Mouse (Mus musculus) spleen, postnatal 4 days (tissue): Measurements from ENCODE around the gene Cox19.
"Not testable (repeated sequence)": the region's sequence is repeated elsewhere in the genome, so short reads cannot be mapped to it uniquely, and the experiment has no call there.

ENCODE experiments used
- DNase-seq, 2 experiments: peaks; one replicate each; pipeline ENCODE4 v3.0.0; 2022; ENCODE audit warnings: low spot score in 2 of 2

Cox19 gene

GRCm38 (mm10) chr5:139363858-139364257, 12.6 kb upstream of the Cox19 start:
- DNase-seq: no peak

GRCm38 (mm10) chr5:139359244-139359643, 8.0 kb upstream of the Cox19 start:
- no peak for DNase-seq

GRCm38 (mm10) chr5:139358653-139359052, 7.4 kb upstream of the Cox19 start:
- DNase-seq: peak in 1 of 2 experiments; percentile 50

GRCm38 (mm10) chr5:139355235-139355772, 4.1 kb upstream of the Cox19 start:
- DNase-seq: peak; percentile 77 to 90

GRCm38 (mm10) chr5:139353946-139354345, 2.7 kb upstream of the Cox19 start:
- no peak for DNase-seq

- DNase-seq: peak; percentile 58 to 88
These were observed 2.3 kb upstream of the Cox19 start for GRCm38 (mm10) chr5:139353496-139353895.

- DNase-seq: no peak
These were observed 1.1 kb upstream of the Cox19 start, which contains the start of gene Cyp2w1 for GRCm38 (mm10) chr5:139352317-139352716. Gene Cyp2w1 (plus strand): TSS chr5:139352617.

GRCm38 (mm10) chr5:139351628-139352027, 410 bp upstream of the Cox19 start:
- DNase-seq: no peak

- no peak for DNase-seq
These were observed 1.5 kb downstream of the Cox19 start for GRCm38 (mm10) chr5:139349713-139350112.

- DNase-seq: no peak
These were observed 4.0 kb downstream of the Cox19 start for GRCm38 (mm10) chr5:139347225-139347624.

GRCm38 (mm10) chr5:139345364-139345714, 5.9 kb downstream of the Cox19 start:
- DNase-seq: no peak

- peak; percentile 99 for DNase-seq
These were observed 6.4 kb downstream of the Cox19 start for GRCm38 (mm10) chr5:139344687-139345363.

- peak; percentile 84 to 94 for DNase-seq
These were observed 7.1 kb downstream of the Cox19 start for GRCm38 (mm10) chr5:139344021-139344686.

GRCm38 (mm10) chr5:139338891-139339290, 12.3 kb downstream of the Cox19 start:
- DNase-seq: no peak

- DNase-seq: no peak
These were observed 12.8 kb downstream of the Cox19 start for GRCm38 (mm10) chr5:139338403-139338802.

- no peak for DNase-seq
These were observed 13.3 kb downstream of the Cox19 start for GRCm38 (mm10) chr5:139337826-139338370.

GRCm38 (mm10) chr5:139335634-139336033, 15.6 kb downstream of the Cox19 start:
- DNase-seq: no peak

GRCm38 (mm10) chr5:139334394-139334793, 16.8 kb downstream of the Cox19 start:
- DNase-seq: not testable (repeated sequence)

GRCm38 (mm10) chr5:139333301-139334013, 17.8 kb downstream of the Cox19 start:
- DNase-seq: no peak

- no peak for DNase-seq
These were observed 18.5 kb downstream of the Cox19 start for GRCm38 (mm10) chr5:139332590-139333272.

- DNase-seq: peak; percentile 79 to 94
These were observed 19.5 kb downstream of the Cox19 start for GRCm38 (mm10) chr5:139331742-139332141.

GRCm38 (mm10) chr5:139330766-139331165, 20.5 kb downstream of the Cox19 start:
- DNase-seq: no peak
